Mouse (Mus musculus) small intestine, adult 2 months (tissue): ENCODE results near the gene Mpi.

Experiments used
- CTCF ChIP-seq: fragments of 200-500 bp; IDR thresholded peaks from 2 replicates; pipeline ENCODE4 v1.5.1; 2012; ENCODE audit warnings: low read depth, mild to moderate bottlenecking, control low read depth, inconsistent platforms, low read length, moderate library complexity, mixed read lengths; ENCODE audit not compliant: insufficient replicate concordance, insufficient read length; ENCODE audit errors: extremely low read depth
- POLR2A ChIP-seq: fragments of 200-500 bp; IDR thresholded peaks from 2 replicates; pipeline ENCODE4 v1.6.1; 2012; ENCODE audit warnings: low read depth, mild to moderate bottlenecking, control low read depth, inconsistent platforms, low read length, moderate library complexity

- TF ChIP-seq CTCF = no peak
- TF ChIP-seq POLR2A = no peak
These were observed 9.1 kb upstream of the Mpi start for GRCm38 (mm10) chr9:57561711-57562099.
